Mouse (Mus musculus): ENCODE measurements around the gene Klrb1b. TPM values are rescaled to one million over a fixed set of nuclear protein-coding genes. Genes with fewer than 3 reads are reported as not detected.

Klrb1b gene
- polyA plus RNA-seq, 1 experiment: 2.4 TPM

GRCm38 (mm10) chr6:128836955-128837334 is 10.8 kb upstream of the Klrb1b start:
- Histone ChIP-seq H3K4me1 (ENCODE audit: control insufficient read depth, insufficient read depth, low read length) (no peaks in the 10 kb centered on the region; the same call in 1 of the 2 replicates), H3K4me3 (replicated peaks; ENCODE audit: extremely low read depth, low read depth, low read length) (no peak overlapping the region)
- DNase-seq: no peak
- TF ChIP-seq CTCF (IDR thresholded peaks at IDR 0.05; ENCODE audit: insufficient read depth, low read length): no peak
- no peak for TF ChIP-seq POLR2A (IDR thresholded peaks at IDR 0.05; ENCODE audit: borderline replicate concordance, extremely low read depth, low read depth, low read length)
- WGBS: 84% methylated on average over 6 of the region's 6 CpGs

DNA sequence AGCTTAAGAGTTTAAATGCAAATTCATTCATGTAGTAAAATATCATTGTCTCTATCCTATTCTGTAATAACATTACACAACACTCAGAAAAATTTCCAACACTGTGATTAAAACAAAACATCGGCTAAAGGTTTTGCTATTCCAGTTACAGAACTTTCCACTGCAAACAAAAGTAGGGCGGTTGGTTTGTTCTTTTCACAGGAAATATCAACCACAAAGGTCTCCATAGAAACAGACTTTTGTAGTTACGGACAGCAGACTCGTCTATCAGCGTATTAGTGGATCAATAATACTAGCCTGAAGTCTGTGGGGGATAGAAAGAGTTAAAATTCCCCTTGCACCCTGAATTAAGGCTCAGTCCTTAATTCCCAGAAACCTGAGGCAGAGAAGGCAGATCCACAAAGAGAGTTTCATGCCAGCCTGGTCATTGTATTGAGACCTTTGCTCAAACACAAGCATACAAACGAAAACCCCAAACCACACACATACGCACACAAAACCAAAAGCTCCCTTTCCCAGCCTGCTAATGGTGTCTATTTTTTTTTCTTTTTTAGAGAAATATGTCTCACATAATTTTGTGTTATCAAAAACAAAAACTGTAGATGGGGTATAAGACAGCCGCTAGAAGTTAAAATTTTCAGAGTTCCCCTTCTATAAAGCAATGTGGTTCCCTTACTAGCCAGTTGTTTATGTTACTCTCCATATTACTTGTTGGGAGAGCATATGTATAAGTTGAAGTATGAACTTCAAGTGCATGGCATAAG is 10.2 kb upstream of the Klrb1b start:
- DNase-seq: no peak
- TF ChIP-seq CTCF (IDR thresholded peaks at IDR 0.05; ENCODE audit: insufficient read depth, low read length) (no peak), POLR2A (IDR thresholded peaks at IDR 0.05; ENCODE audit: borderline replicate concordance, extremely low read depth, low read depth, low read length) (no peak)
- H3K4me3 ChIP-seq (replicated peaks; ENCODE audit: extremely low read depth, low read depth, low read length): no peak overlapping the region
- H3K4me1 ChIP-seq (ENCODE audit: control insufficient read depth, insufficient read depth, low read length): no peaks in the 10 kb centered on the region; the same call in 1 of the 2 replicates
- WGBS: 63% methylated on average over 8 of the region's 8 CpGs

DNA sequence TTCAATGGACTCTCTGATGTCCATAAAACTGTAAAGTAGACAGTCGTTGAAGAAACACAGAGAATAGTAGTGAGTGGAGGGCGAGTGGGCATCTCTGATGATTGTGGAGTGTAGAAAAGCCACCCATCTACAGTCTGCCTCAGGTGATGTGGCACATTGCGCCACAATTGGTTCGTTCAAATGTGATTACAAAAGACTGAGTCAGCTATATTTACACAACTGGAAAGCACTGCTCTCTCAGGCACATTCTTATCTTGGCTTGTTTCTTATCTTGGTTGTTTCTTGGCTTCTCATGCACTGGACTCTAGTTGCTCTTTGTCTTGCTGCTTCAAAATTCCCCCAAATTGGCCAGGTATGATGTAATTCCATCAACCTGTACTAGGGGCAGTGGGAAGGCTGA is 9.4 kb upstream of the Klrb1b start:
- TF ChIP-seq POLR2A (IDR thresholded peaks at IDR 0.05; ENCODE audit: borderline replicate concordance, extremely low read depth, low read depth, low read length) (no peak), CTCF (IDR thresholded peaks at IDR 0.05; ENCODE audit: insufficient read depth, low read length) (no peak)

GRCm38 (mm10) chr6:128833046-128833445 is 6.9 kb upstream of the Klrb1b start:
- DNase-seq: no peak
- Histone ChIP-seq H3K4me3 (replicated peaks; ENCODE audit: extremely low read depth, low read depth, low read length) (no peak overlapping the region), H3K4me1 (ENCODE audit: control insufficient read depth, insufficient read depth, low read length) (no peaks in the 10 kb centered on the region; the same call in 1 of the 2 replicates)
- TF ChIP-seq POLR2A (IDR thresholded peaks at IDR 0.05; ENCODE audit: borderline replicate concordance, extremely low read depth, low read depth, low read length): no peak
- TF ChIP-seq CTCF (IDR thresholded peaks at IDR 0.05; ENCODE audit: insufficient read depth, low read length): no peak
- WGBS: 81% methylated on average over 10 of the region's 10 CpGs

More for the DNA sequence above, 9.4 kb upstream of the Klrb1b start:
- 61% methylated on average over 4 of the region's 4 CpGs for WGBS
- Histone ChIP-seq H3K4me1 (ENCODE audit: control insufficient read depth, insufficient read depth, low read length) (no peaks in the 10 kb centered on the region; the same call in 1 of the 2 replicates), H3K4me3 (replicated peaks; ENCODE audit: extremely low read depth, low read depth, low read length) (no peak overlapping the region)
- no peak for DNase-seq

GRCm38 (mm10) chr6:128829837-128830236 is 3.7 kb upstream of the Klrb1b start:
- Histone ChIP-seq H3K4me3 (replicated peaks; ENCODE audit: extremely low read depth, low read depth, low read length) (no peak overlapping the region), H3K4me1 (ENCODE audit: control insufficient read depth, insufficient read depth, low read length) (no peaks in the 10 kb centered on the region)
- TF ChIP-seq POLR2A (IDR thresholded peaks at IDR 0.05; ENCODE audit: borderline replicate concordance, extremely low read depth, low read depth, low read length): no peak
- no peak for TF ChIP-seq CTCF (IDR thresholded peaks at IDR 0.05; ENCODE audit: insufficient read depth, low read length)
- 49% methylated on average over 4 of the region's 4 CpGs for WGBS
- no peak for DNase-seq

DNA sequence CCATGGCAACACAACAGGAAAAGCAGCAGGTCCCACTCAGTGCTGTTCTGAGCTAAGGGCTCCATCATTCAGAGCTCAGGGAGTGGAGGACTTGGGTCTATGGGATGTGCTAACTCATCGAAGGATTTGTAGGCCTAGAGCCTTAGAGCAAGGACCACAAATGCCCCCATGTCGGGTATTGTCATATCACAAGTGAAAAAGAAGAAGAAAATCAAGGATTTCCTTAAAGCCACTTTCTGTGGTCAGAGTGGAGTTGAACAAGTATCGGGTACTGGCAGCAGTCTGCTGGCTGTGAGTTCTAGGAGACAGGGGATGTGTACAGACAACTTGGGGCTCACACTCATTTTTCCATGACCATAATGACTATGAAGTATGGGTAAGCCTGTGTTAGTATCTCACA is 650 bp upstream of the Klrb1b start:
- Histone ChIP-seq H3K4me1 (ENCODE audit: control insufficient read depth, insufficient read depth, low read length) (no peaks in the 10 kb centered on the region), H3K4me3 (replicated peaks; ENCODE audit: extremely low read depth, low read depth, low read length) (no peak overlapping the region)
- DNase-seq: no peak
- TF ChIP-seq POLR2A (IDR thresholded peaks at IDR 0.05; ENCODE audit: borderline replicate concordance, extremely low read depth, low read depth, low read length) (no peak), CTCF (IDR thresholded peaks at IDR 0.05; ENCODE audit: insufficient read depth, low read length) (no peak)
- 73% methylated on average over 3 of the region's 3 CpGs for WGBS

- no peaks in the 10 kb centered on the region; the same call in 1 of the 2 replicates for H3K4me1 ChIP-seq (ENCODE audit: control insufficient read depth, insufficient read depth, low read length)
- no peak overlapping the region for H3K4me3 ChIP-seq (replicated peaks; ENCODE audit: extremely low read depth, low read depth, low read length)
- no peak for TF ChIP-seq CTCF (IDR thresholded peaks at IDR 0.05; ENCODE audit: insufficient read depth, low read length)
- TF ChIP-seq POLR2A (IDR thresholded peaks at IDR 0.05; ENCODE audit: borderline replicate concordance, extremely low read depth, low read depth, low read length): no peak
- no peak for DNase-seq
- WGBS: 82% methylated on average over 4 of the region's 4 CpGs
These were observed 7.9 kb downstream of the Klrb1b start for GRCm38 (mm10) chr6:128818083-128818802.

DNA sequence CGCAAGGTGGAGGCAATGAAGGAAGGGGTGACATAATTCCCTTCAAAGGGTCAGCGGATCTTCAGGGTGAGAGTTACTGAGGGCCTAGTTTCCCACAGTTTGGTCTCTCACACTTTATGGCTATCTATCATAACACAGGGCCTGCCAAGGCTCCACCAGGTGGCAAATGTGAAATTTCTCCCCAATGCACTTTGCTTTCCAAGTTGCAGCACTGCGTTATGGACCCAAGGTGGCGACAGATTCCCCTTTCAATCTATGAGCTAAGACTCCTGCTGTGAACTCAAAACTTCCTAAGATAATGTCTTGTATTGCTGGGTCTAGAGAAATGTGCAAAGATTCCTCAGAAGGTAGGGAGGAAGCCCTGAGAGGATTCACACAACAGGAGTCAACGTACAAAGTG is 17.6 kb downstream of the Klrb1b start:
- TF ChIP-seq POLR2A (IDR thresholded peaks at IDR 0.05; ENCODE audit: borderline replicate concordance, extremely low read depth, low read depth, low read length) (no peak), CTCF (IDR thresholded peaks at IDR 0.05; ENCODE audit: insufficient read depth, low read length) (peak; percentile 45)
- Histone ChIP-seq H3K4me1 (ENCODE audit: control insufficient read depth, insufficient read depth, low read length) (no peaks in the 10 kb centered on the region), H3K4me3 (replicated peaks; ENCODE audit: extremely low read depth, low read depth, low read length) (no peak overlapping the region)
- WGBS: 78% methylated on average over 5 of the region's 5 CpGs
- peak; percentile 24 for DNase-seq

- no peak for TF ChIP-seq POLR2A (IDR thresholded peaks at IDR 0.05; ENCODE audit: borderline replicate concordance, extremely low read depth, low read depth, low read length)
- TF ChIP-seq CTCF (IDR thresholded peaks at IDR 0.05; ENCODE audit: insufficient read depth, low read length): no peak
- DNase-seq: no peak
- Histone ChIP-seq H3K4me3 (replicated peaks; ENCODE audit: extremely low read depth, low read depth, low read length) (no peak overlapping the region), H3K4me1 (ENCODE audit: control insufficient read depth, insufficient read depth, low read length) (peaks cover 5% of the 10 kb centered on the region; the same call in 1 of the 2 replicates)
- 71% methylated on average over 3 of the region's 3 CpGs for WGBS
These were observed 19.1 kb downstream of the Klrb1b start for GRCm38 (mm10) chr6:128807021-128807420.

All from lung, adult 2 months (tissue).